Mouse (Mus musculus): Measurements from ENCODE around the gene Pcdh18. TPM values are rescaled to one million over a fixed set of nuclear protein-coding genes. Genes with fewer than 3 reads are reported as not detected.

The Pcdh18 gene
- polyA plus RNA-seq, 1 experiment from 2014 or later, result 23.7 TPM

DNA sequence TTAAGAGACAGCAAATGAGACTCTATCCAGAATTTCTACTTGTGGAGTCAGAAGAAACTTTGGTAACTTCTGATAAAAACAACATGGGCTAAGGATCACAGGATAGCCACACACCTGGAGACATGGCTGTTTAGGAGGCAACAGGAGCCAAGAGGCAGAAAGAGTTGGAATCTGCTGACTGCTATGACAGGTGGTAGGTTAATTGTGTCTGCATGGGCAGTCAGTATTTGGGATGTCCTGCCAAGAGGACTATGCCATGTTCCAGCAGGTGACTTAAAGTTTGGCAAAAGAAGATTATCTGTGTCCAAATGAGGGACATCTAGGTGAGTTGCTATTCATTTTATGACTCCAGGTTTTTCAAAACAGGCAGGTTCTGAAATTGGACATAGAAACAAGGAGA lies 4.8 kb upstream of the Pcdh18 start:
- H3K4me2 ChIP-seq (ENCODE audit: low read length), result no peak overlapping the region
- no peaks in the 10 kb centered on the region for H3K36me3 ChIP-seq (ENCODE audit: control insufficient read depth, insufficient read depth, low read length)
- H3K27me3 ChIP-seq (ENCODE audit: control insufficient read depth, insufficient read depth, low read length), result no peaks in the 10 kb centered on the region
- ATAC-seq (ENCODE audit: insufficient number of reproducible peaks, insufficient read depth, low FRiP score, low read depth), result no peak
- H3K9ac ChIP-seq (ENCODE audit: low read length), result no peak overlapping the region
- no peaks in the 10 kb centered on the region for H3K9me3 ChIP-seq (ENCODE audit: control insufficient read depth, low read length)
- no peak overlapping the region for H3K27ac ChIP-seq (replicated peaks in 1 of 2; ENCODE audit: control insufficient read depth in 1 of 2, insufficient read depth in 1 of 2, low read depth in 2 of 2, low read length in 2 of 2)
- no peaks in the 10 kb centered on the region for H3K4me1 ChIP-seq (ENCODE audit: control insufficient read depth in 2 of 2, insufficient read depth in 2 of 2, low read length in 2 of 2)
- H3K4me3 ChIP-seq (ENCODE audit: control insufficient read depth in 1 of 2, insufficient read depth in 1 of 2, low read depth in 1 of 2, low read length in 2 of 2), result no peak overlapping the region

DNA sequence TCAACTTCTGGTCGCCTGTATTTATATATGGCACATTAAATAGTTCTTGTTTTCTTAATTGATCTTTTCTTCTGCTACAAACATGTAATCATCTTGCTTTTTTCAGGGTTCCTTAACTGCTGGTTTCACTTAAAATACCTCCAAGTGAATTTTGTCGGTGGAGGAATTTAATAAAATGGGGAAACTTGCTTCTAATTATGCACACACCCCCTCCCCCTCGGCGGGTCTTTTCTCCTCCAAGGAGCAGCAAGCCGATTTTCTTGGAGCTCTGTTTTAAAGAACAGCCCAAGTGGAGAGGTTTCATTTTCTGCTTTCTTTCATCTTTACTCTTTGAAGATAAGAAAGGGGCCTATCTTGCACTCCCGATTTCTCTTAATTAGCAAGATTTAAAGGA lies 498 bp upstream of the Pcdh18 start:
- Histone ChIP-seq H3K4me2 (ENCODE audit: low read length) (peak overlapping the region; percentile 72), H3K4me3 (ENCODE audit: control insufficient read depth in 1 of 2, insufficient read depth in 1 of 2, low read depth in 1 of 2, low read length in 2 of 2) (peak overlapping the region; percentile 59 to 78), H3K27me3 (ENCODE audit: control insufficient read depth, insufficient read depth, low read length) (no peaks in the 10 kb centered on the region), H3K36me3 (ENCODE audit: control insufficient read depth, insufficient read depth, low read length) (peaks cover 11% of the 10 kb centered on the region), H3K9me3 (ENCODE audit: control insufficient read depth, low read length) (no peaks in the 10 kb centered on the region), H3K9ac (ENCODE audit: low read length) (peak overlapping the region; percentile 89), H3K4me1 (ENCODE audit: control insufficient read depth in 2 of 2, insufficient read depth in 2 of 2, low read length in 2 of 2) (peaks cover 7 to 14% of the 10 kb centered on the region in 2 experiments), H3K27ac (replicated peaks in 1 of 2; ENCODE audit: control insufficient read depth in 1 of 2, insufficient read depth in 1 of 2, low read depth in 2 of 2, low read length in 2 of 2) (peak overlapping the region; percentile 62 to 94; a peak in 3 of 4 replicates)
- ATAC-seq (ENCODE audit: insufficient number of reproducible peaks, insufficient read depth, low FRiP score, low read depth), result no peak
- WGBS, result 0% methylated on average over 6 of the region's 6 CpGs

DNA sequence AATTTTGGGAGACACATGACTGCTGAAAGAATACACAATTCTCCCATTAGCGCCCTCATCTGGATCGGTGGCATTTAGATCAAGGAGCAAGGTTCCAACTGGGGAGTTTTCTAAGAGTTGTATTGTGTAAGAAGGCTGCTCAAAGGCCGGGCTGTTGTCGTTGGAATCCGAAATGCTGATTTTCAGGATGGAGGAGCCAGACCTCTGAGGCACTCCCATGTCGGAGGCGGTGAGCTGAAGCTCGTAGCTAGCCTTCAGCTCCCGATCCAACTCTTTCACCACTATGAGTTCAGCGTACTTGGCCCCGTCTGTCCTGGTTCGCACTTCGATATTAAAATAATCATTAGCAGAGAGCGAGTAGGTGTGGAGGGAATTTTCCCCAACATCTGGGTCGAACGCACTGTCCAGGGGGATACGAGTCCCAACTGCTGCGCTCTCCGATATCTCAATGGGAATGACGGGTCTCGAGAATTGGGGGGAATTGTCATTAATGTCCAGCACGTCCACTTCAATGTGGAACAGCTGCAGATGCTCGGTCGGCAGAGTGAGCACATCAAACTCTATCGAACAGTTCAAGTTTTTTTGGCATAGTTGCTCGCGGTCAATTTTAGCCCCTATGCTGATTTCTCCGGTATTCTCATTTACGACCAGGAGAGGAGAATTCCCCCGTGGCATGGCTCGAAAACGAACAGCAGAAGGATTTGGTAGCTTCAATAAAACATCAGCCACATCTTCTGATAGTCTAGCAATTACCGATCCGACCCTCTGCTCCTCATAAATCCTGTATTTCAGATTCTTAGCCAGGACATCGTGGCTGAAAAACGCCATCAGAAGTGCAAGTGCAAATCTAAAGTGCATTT lies 909 bp downstream of the Pcdh18 start:
- H3K36me3 ChIP-seq (ENCODE audit: control insufficient read depth, insufficient read depth, low read length), result peaks cover 25% of the 10 kb centered on the region
- no peak for ATAC-seq (ENCODE audit: insufficient number of reproducible peaks, insufficient read depth, low FRiP score, low read depth)
- H3K9ac ChIP-seq (ENCODE audit: low read length), result peak overlapping the region; percentile 89
- H3K27me3 ChIP-seq (ENCODE audit: control insufficient read depth, insufficient read depth, low read length), result no peaks in the 10 kb centered on the region
- peak overlapping the region; percentile 94 for H3K27ac ChIP-seq (replicated peaks in 1 of 2; ENCODE audit: control insufficient read depth in 1 of 2, insufficient read depth in 1 of 2, low read depth in 2 of 2, low read length in 2 of 2)
- peak overlapping the region; percentile 59 to 78 for H3K4me3 ChIP-seq (ENCODE audit: control insufficient read depth in 1 of 2, insufficient read depth in 1 of 2, low read depth in 1 of 2, low read length in 2 of 2)
- peaks cover 7 to 17% of the 10 kb centered on the region in 2 experiments for H3K4me1 ChIP-seq (ENCODE audit: control insufficient read depth in 2 of 2, insufficient read depth in 2 of 2, low read length in 2 of 2)
- 3% methylated on average over 36 of the region's 36 CpGs for WGBS
- peak overlapping the region; percentile 72 for H3K4me2 ChIP-seq (ENCODE audit: low read length)
- no peaks in the 10 kb centered on the region for H3K9me3 ChIP-seq (ENCODE audit: control insufficient read depth, low read length)

DNA sequence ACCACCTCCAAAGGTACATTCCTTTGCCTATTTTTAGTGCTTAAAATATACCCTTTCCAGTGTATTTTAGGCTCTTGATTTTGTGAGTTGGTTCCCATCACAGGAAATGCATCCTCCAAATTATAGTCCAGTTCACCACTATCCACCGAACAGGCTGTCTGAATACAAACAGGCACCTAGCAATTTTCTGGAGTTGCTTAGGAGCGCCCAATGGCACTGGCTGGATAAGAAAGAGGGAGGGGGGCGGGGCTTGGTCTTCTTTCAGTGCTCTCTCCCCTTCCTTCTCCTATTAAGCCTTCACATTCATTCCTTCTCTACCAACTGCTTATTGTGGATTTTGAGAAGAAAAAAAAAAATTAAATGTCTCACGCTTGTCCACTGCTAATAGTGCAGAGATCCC lies 4.4 kb downstream of the Pcdh18 start:
- no peak for ATAC-seq (ENCODE audit: insufficient number of reproducible peaks, insufficient read depth, low FRiP score, low read depth)
- peak overlapping the region in 1 of 2 experiments; percentile 78; a peak in 2 of 4 replicates for H3K4me3 ChIP-seq (ENCODE audit: control insufficient read depth in 1 of 2, insufficient read depth in 1 of 2, low read depth in 1 of 2, low read length in 2 of 2)
- peaks cover 58% of the 10 kb centered on the region for H3K36me3 ChIP-seq (ENCODE audit: control insufficient read depth, insufficient read depth, low read length)

DNA sequence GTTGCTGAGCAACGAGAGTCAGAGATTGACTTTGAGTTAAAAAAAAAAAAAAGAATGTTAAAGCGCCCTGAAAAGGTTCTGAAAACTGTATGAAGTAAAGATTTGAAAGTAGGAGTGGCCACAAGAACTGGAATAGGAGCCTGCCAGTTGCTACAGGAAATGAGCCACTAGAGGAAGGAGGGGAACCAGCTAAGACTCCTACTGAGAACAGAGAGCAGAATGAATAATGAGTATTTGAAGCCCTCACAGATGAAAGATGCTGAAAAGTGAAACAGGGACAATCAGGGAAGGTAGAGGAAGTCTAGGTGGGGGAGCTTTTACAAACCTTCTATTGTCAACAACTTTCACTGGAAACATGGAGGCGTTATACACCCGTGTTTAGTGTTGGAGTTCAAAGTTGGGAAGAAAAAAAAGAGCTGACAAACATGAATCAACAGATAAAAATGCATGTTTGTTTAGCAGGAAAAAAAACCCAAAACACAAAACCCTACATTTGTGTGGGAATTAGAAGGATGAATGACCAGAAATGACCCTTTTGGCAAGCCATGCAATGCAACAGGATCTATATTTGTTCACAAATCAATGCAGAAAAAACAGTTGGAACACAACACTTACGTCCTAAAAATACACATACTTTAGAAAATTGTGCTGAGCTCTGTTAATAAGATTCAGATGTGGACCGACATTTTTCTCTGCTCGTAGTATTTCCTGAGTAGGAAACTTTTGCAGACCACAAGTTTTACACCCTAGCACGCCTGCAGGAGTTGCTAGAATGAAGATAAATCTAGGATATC lies 7.4 kb downstream of the Pcdh18 start:
- Histone ChIP-seq H3K27me3 (ENCODE audit: control insufficient read depth, insufficient read depth, low read length) (no peaks in the 10 kb centered on the region), H3K9me3 (ENCODE audit: control insufficient read depth, low read length) (no peaks in the 10 kb centered on the region), H3K27ac (replicated peaks in 1 of 2; ENCODE audit: control insufficient read depth in 1 of 2, insufficient read depth in 1 of 2, low read depth in 2 of 2, low read length in 2 of 2) (no peak overlapping the region), H3K4me1 (ENCODE audit: control insufficient read depth in 2 of 2, insufficient read depth in 2 of 2, low read length in 2 of 2) (peaks cover 6 to 12% of the 10 kb centered on the region in 2 experiments), H3K36me3 (ENCODE audit: control insufficient read depth, insufficient read depth, low read length) (peaks cover 81% of the 10 kb centered on the region), H3K9ac (ENCODE audit: low read length) (no peak overlapping the region), H3K4me2 (ENCODE audit: low read length) (no peak overlapping the region), H3K4me3 (ENCODE audit: control insufficient read depth in 1 of 2, insufficient read depth in 1 of 2, low read depth in 1 of 2, low read length in 2 of 2) (no peak overlapping the region)
- no peak for ATAC-seq (ENCODE audit: insufficient number of reproducible peaks, insufficient read depth, low FRiP score, low read depth)
- 69% methylated on average over 8 of the region's 8 CpGs for WGBS

More for the DNA sequence above, 4.4 kb downstream of the Pcdh18 start:
- Histone ChIP-seq H3K4me2 (ENCODE audit: low read length) (peak overlapping the region; percentile 72), H3K4me1 (ENCODE audit: control insufficient read depth in 2 of 2, insufficient read depth in 2 of 2, low read length in 2 of 2) (peaks cover 7 to 17% of the 10 kb centered on the region in 2 experiments), H3K27ac (replicated peaks in 1 of 2; ENCODE audit: control insufficient read depth in 1 of 2, insufficient read depth in 1 of 2, low read depth in 2 of 2, low read length in 2 of 2) (no peak overlapping the region), H3K9me3 (ENCODE audit: control insufficient read depth, low read length) (no peaks in the 10 kb centered on the region), H3K27me3 (ENCODE audit: control insufficient read depth, insufficient read depth, low read length) (no peaks in the 10 kb centered on the region), H3K9ac (ENCODE audit: low read length) (peak overlapping the region; percentile 27; the same call in 1 of the 2 replicates)
- 75% methylated on average over 4 of the region's 4 CpGs for WGBS

DNA sequence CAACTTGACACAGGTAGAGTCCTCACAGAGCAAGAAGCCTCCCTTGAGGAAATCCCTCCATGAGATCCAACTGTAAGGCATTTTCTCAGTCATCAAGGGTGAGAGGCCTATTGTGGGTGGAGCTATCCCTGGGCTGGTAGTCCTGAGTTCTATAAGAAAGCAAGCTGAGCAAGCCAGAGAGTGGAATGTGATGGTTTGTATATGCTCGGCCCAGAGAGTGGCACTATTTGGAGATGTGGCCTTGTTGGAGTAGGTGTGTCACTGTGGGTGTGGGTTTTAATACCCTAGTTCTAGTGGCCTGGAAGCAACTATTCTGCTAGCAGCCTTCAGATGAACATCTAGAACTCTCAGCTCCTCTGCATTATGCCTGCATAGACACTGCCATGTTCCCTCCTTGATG lies 9.1 kb downstream of the Pcdh18 start:
- Histone ChIP-seq H3K9me3 (ENCODE audit: control insufficient read depth, low read length) (no peaks in the 10 kb centered on the region), H3K9ac (ENCODE audit: low read length) (no peak overlapping the region), H3K4me2 (ENCODE audit: low read length) (no peak overlapping the region), H3K4me1 (ENCODE audit: control insufficient read depth in 2 of 2, insufficient read depth in 2 of 2, low read length in 2 of 2) (0 out of 4 replicates have a peak, but pooled peaks cover 0 to 3% of the 10 kb centered on the region in 2 experiments), H3K27me3 (ENCODE audit: control insufficient read depth, insufficient read depth, low read length) (no peaks in the 10 kb centered on the region), H3K4me3 (ENCODE audit: control insufficient read depth in 1 of 2, insufficient read depth in 1 of 2, low read depth in 1 of 2, low read length in 2 of 2) (no peak overlapping the region), H3K36me3 (ENCODE audit: control insufficient read depth, insufficient read depth, low read length) (peaks cover 90% of the 10 kb centered on the region), H3K27ac (replicated peaks in 1 of 2; ENCODE audit: control insufficient read depth in 1 of 2, insufficient read depth in 1 of 2, low read depth in 2 of 2, low read length in 2 of 2) (no peak overlapping the region)
- WGBS, result 96% methylated on average over 1 of the region's 1 CpGs
- ATAC-seq (ENCODE audit: insufficient number of reproducible peaks, insufficient read depth, low FRiP score, low read depth), result no peak

DNA sequence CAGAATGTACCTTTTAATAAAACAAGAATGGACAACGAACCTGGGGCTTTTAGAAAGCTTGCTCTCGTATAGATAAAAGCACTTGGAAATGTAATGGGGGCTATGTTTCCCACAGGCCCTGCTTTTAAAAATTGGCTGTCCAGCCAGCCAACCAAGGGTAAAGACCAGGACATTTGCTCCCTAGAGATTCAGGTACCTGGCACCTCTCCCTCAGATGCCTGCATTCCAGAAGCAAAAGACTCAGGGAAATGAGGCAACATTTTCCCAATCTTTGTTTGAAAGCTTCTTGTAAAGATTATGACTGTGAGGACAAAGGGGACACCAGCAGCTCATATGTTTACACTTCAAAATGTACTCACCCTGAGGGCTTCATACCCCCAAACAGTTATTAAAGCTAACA lies 18.1 kb downstream of the Pcdh18 start:
- 13% methylated on average over 2 of the region's 2 CpGs for WGBS
- Histone ChIP-seq H3K9ac (ENCODE audit: low read length) (no peak overlapping the region), H3K36me3 (ENCODE audit: control insufficient read depth, insufficient read depth, low read length) (peaks cover 9% of the 10 kb centered on the region), H3K4me2 (ENCODE audit: low read length) (no peak overlapping the region), H3K27ac (replicated peaks in 1 of 2; ENCODE audit: control insufficient read depth in 1 of 2, insufficient read depth in 1 of 2, low read depth in 2 of 2, low read length in 2 of 2) (no peak overlapping the region), H3K9me3 (ENCODE audit: control insufficient read depth, low read length) (no peaks in the 10 kb centered on the region), H3K27me3 (ENCODE audit: control insufficient read depth, insufficient read depth, low read length) (no peaks in the 10 kb centered on the region), H3K4me1 (ENCODE audit: control insufficient read depth in 2 of 2, insufficient read depth in 2 of 2, low read length in 2 of 2) (peaks cover 0 to 4% of the 10 kb centered on the region in 2 experiments; a peak in 2 of 4 replicates), H3K4me3 (ENCODE audit: control insufficient read depth in 1 of 2, insufficient read depth in 1 of 2, low read depth in 1 of 2, low read length in 2 of 2) (no peak overlapping the region)
- ATAC-seq (ENCODE audit: insufficient number of reproducible peaks, insufficient read depth, low FRiP score, low read depth), result no peak
